Mouse (Mus musculus): ENCODE results near the gene Kcnmb3. TPM values are rescaled to one million over a fixed set of nuclear protein-coding genes. Genes with fewer than 3 reads are reported as not detected.

Gene Kcnmb3
- polyA plus RNA-seq, 1 experiment, result not detected

DNA sequence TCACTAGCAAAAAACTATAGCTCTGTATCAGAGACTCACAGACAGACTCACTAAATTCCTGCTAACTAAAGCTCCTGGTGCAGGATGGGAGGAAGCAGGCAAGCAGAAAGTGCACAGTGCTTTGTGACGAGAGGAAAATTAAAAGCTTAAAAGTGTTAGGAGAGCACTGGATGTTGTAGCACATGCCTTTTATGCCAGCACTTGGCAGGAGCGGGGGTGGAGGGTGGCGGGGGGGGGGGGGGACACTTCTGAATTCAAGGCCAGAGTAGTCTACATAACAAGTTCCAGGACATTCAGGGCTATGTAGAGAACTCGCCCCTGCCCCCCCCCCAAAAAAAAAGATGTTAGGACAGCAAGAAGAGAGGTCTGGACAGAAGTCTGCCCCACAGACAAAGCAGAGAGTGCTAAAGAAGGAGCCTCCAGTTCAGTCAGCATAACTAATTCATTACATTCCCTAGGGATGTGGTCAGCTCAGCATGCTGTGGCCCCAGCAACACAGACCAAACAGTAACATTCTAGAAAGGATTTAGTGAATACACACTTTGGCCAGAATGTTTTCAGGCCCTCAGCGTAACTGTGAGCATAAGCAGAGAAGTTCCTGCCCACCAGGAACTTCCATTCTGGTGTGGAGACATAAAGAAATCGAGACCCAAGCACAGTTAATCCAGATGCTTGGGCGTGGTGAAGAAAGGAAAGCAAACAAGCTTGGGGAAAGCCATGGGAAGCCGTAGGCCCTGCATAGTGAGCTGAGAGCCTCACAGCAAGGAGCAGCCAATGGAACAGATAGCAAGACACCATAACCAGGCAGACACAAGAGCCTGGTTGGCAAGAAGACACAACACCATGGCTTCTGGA, 4.1 kb upstream of the Kcnmb3 start:
- no peak for TF ChIP-seq TAL1 (IDR thresholded peaks at IDR 0.05; ENCODE audit: low read length)
- TF ChIP-seq GATA1 (IDR thresholded peaks at IDR 0.05; ENCODE audit: low read length), result no peak
- H3K36me3 ChIP-seq (ENCODE audit: control insufficient read depth), result no peaks in the 10 kb centered on the region
- H3K4me1 ChIP-seq (ENCODE audit: control insufficient read depth), result no peaks in the 10 kb centered on the region
- H3K9me3 ChIP-seq (ENCODE audit: control insufficient read depth, low read length), result no peaks in the 10 kb centered on the region
- no peak overlapping the region for H3K4me3 ChIP-seq (replicated peaks)
- H3K27me3 ChIP-seq (ENCODE audit: control insufficient read depth), result no peaks in the 10 kb centered on the region

- TF ChIP-seq GATA1 (IDR thresholded peaks at IDR 0.05; ENCODE audit: low read length) (no peak), TAL1 (IDR thresholded peaks at IDR 0.05; ENCODE audit: low read length) (no peak)
- H3K4me1 ChIP-seq (ENCODE audit: control insufficient read depth), result no peaks in the 10 kb centered on the region
- no peaks in the 10 kb centered on the region for H3K36me3 ChIP-seq (ENCODE audit: control insufficient read depth)
- H3K27me3 ChIP-seq (ENCODE audit: control insufficient read depth), result no peaks in the 10 kb centered on the region
- no peak overlapping the region for H3K4me3 ChIP-seq (replicated peaks)
- no peaks in the 10 kb centered on the region for H3K9me3 ChIP-seq (ENCODE audit: control insufficient read depth, low read length)
These were observed 3.2 kb upstream of the Kcnmb3 start for GRCm38 (mm10) chr3:32495088-32495770.

GRCm38 (mm10) chr3:32494387-32495087, 2.5 kb upstream of the Kcnmb3 start:
- TF ChIP-seq GATA1 (IDR thresholded peaks at IDR 0.05; ENCODE audit: low read length) (no peak), TAL1 (IDR thresholded peaks at IDR 0.05; ENCODE audit: low read length) (no peak)
- H3K4me1 ChIP-seq (ENCODE audit: control insufficient read depth), result no peaks in the 10 kb centered on the region
- H3K36me3 ChIP-seq (ENCODE audit: control insufficient read depth), result no peaks in the 10 kb centered on the region
- no peaks in the 10 kb centered on the region for H3K27me3 ChIP-seq (ENCODE audit: control insufficient read depth)
- H3K9me3 ChIP-seq (ENCODE audit: control insufficient read depth, low read length), result no peaks in the 10 kb centered on the region
- no peak overlapping the region for H3K4me3 ChIP-seq (replicated peaks)

GRCm38 (mm10) chr3:32490928-32491315, 1.1 kb downstream of the Kcnmb3 start:
- no peaks in the 10 kb centered on the region for H3K36me3 ChIP-seq (ENCODE audit: control insufficient read depth)
- H3K4me3 ChIP-seq (replicated peaks), result no peak overlapping the region
- H3K9me3 ChIP-seq (ENCODE audit: control insufficient read depth, low read length), result no peaks in the 10 kb centered on the region
- TF ChIP-seq TAL1 (IDR thresholded peaks at IDR 0.05; ENCODE audit: low read length), result no peak
- no peak for TF ChIP-seq GATA1 (IDR thresholded peaks at IDR 0.05; ENCODE audit: low read length)
- H3K27me3 ChIP-seq (ENCODE audit: control insufficient read depth), result no peaks in the 10 kb centered on the region
- H3K4me1 ChIP-seq (ENCODE audit: control insufficient read depth), result no peaks in the 10 kb centered on the region

DNA sequence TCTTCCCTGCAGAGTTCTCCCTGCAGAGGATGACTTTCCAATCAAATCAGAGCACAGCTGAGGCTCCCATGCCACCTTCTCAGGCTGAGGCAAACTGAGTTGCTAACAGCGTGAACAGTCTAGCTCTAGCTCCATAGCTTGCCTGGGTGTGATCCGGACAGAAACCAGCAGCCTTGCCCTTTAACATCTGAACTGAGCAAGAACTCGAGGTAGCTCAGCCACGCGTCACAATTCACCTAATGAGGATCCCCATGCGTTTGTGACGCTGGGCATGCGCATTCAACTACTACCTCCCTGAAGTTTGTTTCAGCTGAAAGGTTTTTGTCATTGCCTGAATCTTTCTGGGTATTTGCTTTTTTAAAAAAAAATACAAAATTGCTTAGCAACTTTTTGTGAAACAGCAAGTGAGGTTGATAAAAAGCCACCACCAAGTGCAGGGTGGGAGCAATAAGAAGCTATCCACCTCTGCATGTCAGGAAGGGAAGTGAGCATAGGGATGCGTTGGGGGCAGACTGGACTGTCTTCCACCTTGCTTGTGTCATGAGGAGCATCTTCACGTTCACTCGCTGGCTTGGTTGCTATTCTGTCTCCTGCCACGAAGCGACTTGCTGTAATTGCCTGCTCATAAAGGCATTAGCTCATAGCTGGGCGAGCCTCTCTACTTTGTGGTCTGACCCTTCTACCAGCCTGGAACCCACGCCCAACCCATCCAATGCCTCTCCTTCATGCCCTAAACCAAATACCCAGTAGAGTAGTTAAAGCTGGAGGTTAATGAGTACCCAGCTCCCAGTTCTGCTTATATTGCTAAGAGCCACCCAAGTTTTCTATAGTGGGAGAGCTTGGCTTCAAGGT, 1.7 kb downstream of the Kcnmb3 start:
- H3K36me3 ChIP-seq (ENCODE audit: control insufficient read depth), result no peaks in the 10 kb centered on the region
- H3K9me3 ChIP-seq (ENCODE audit: control insufficient read depth, low read length), result no peaks in the 10 kb centered on the region
- H3K27me3 ChIP-seq (ENCODE audit: control insufficient read depth), result no peaks in the 10 kb centered on the region
- H3K4me1 ChIP-seq (ENCODE audit: control insufficient read depth), result no peaks in the 10 kb centered on the region
- no peak overlapping the region for H3K4me3 ChIP-seq (replicated peaks)
- TF ChIP-seq GATA1 (IDR thresholded peaks at IDR 0.05; ENCODE audit: low read length) (no peak), TAL1 (IDR thresholded peaks at IDR 0.05; ENCODE audit: low read length) (no peak)

DNA sequence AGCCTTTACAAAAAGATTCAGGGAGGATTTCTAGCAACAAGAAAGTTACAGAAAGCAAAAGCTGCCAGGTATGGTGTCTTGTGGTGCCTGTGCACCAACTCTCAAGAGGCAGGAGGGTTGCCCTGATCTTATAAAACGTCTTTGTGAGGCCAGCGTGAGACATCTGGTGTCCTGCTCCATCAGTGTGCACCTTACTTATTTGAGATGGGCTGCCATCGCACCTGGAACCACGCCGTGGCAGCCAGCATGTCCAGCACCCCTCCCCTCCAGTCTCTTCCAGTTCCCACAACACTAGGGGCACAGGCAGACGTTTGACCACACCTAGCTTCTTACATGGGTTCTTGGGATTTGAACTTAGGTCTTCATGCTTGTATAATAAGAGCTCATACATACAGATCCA, 3.9 kb downstream of the Kcnmb3 start:
- TF ChIP-seq TAL1 (IDR thresholded peaks at IDR 0.05; ENCODE audit: low read length), result no peak
- no peak for TF ChIP-seq GATA1 (IDR thresholded peaks at IDR 0.05; ENCODE audit: low read length)
- no peaks in the 10 kb centered on the region for H3K36me3 ChIP-seq (ENCODE audit: control insufficient read depth)
- H3K27me3 ChIP-seq (ENCODE audit: control insufficient read depth), result no peaks in the 10 kb centered on the region
- no peak overlapping the region for H3K4me3 ChIP-seq (replicated peaks)
- H3K4me1 ChIP-seq (ENCODE audit: control insufficient read depth), result no peaks in the 10 kb centered on the region
- no peaks in the 10 kb centered on the region for H3K9me3 ChIP-seq (ENCODE audit: control insufficient read depth, low read length)

GRCm38 (mm10) chr3:32486543-32486942, 5.5 kb downstream of the Kcnmb3 start:
- Histone ChIP-seq H3K27me3 (ENCODE audit: control insufficient read depth) (no peaks in the 10 kb centered on the region), H3K4me3 (replicated peaks) (no peak overlapping the region), H3K36me3 (ENCODE audit: control insufficient read depth) (no peaks in the 10 kb centered on the region), H3K4me1 (ENCODE audit: control insufficient read depth) (no peaks in the 10 kb centered on the region), H3K9me3 (ENCODE audit: control insufficient read depth, low read length) (no peaks in the 10 kb centered on the region)
- TF ChIP-seq TAL1 (IDR thresholded peaks at IDR 0.05; ENCODE audit: low read length) (no peak), GATA1 (IDR thresholded peaks at IDR 0.05; ENCODE audit: low read length) (no peak)

GRCm38 (mm10) chr3:32483035-32483434, 9.0 kb downstream of the Kcnmb3 start:
- no peaks in the 10 kb centered on the region for H3K4me1 ChIP-seq (ENCODE audit: control insufficient read depth)

More at GRCm38 (mm10) chr3:32483035-32483434, 9.0 kb downstream of the Kcnmb3 start:
- Histone ChIP-seq H3K27me3 (ENCODE audit: control insufficient read depth) (no peaks in the 10 kb centered on the region), H3K4me3 (replicated peaks) (no peak overlapping the region), H3K9me3 (ENCODE audit: control insufficient read depth, low read length) (no peaks in the 10 kb centered on the region), H3K36me3 (ENCODE audit: control insufficient read depth) (no peaks in the 10 kb centered on the region)
- TF ChIP-seq TAL1 (IDR thresholded peaks at IDR 0.05; ENCODE audit: low read length), result no peak
- no peak for TF ChIP-seq GATA1 (IDR thresholded peaks at IDR 0.05; ENCODE audit: low read length)

Measured in erythroblast, embryonic 14.5 days (primary cell).